Mouse (Mus musculus) ovary, postnatal 14 days (tissue): ENCODE results near the gene Smad3.

Experiments
- DNase-seq: peaks from one replicate; pipeline ENCODE4 v3.0.0; 2022; ENCODE audit warnings: low spot score

The Smad3 gene

GRCm38 (mm10) chr9:63663222-63663621 is 94.6 kb downstream of the Smad3 start:
- no peak for DNase-seq

- DNase-seq, result no peak
These were observed 95.0 kb downstream of the Smad3 start for GRCm38 (mm10) chr9:63662759-63663158.

- DNase-seq, result no peak
These were observed 97.1 kb downstream of the Smad3 start for GRCm38 (mm10) chr9:63660691-63661090.

- DNase-seq, result no peak
These were observed 97.7 kb downstream of the Smad3 start for GRCm38 (mm10) chr9:63660061-63660460.

GRCm38 (mm10) chr9:63658970-63659371 is 98.8 kb downstream of the Smad3 start:
- no peak for DNase-seq

- DNase-seq, result no peak
These were observed 99.4 kb downstream of the Smad3 start for GRCm38 (mm10) chr9:63658436-63658835.

- no peak for DNase-seq
These were observed 100.6 kb downstream of the Smad3 start for GRCm38 (mm10) chr9:63657167-63657566.

GRCm38 (mm10) chr9:63655092-63655491 is 102.7 kb downstream of the Smad3 start:
- no peak for DNase-seq

- no peak for DNase-seq
These were observed 103.2 kb downstream of the Smad3 start for GRCm38 (mm10) chr9:63654575-63654974.

GRCm38 (mm10) chr9:63653666-63654065 is 104.1 kb downstream of the Smad3 start:
- no peak for DNase-seq

GRCm38 (mm10) chr9:63651594-63651993 is 106.2 kb downstream of the Smad3 start:
- DNase-seq, result peak; percentile 61

GRCm38 (mm10) chr9:63650905-63651304 is 106.9 kb downstream of the Smad3 start:
- no peak for DNase-seq

- no peak for DNase-seq
These were observed 107.8 kb downstream of the Smad3 start for GRCm38 (mm10) chr9:63649841-63650545.

- no peak for DNase-seq
These were observed 109.3 kb downstream of the Smad3 start for GRCm38 (mm10) chr9:63648520-63648918.

GRCm38 (mm10) chr9:63647581-63648519 is 109.9 kb downstream of the Smad3 start:
- no peak for DNase-seq

GRCm38 (mm10) chr9:63645084-63645483 is 112.7 kb downstream of the Smad3 start:
- no peak for DNase-seq

- no peak for DNase-seq
These were observed 113.8 kb downstream of the Smad3 start for GRCm38 (mm10) chr9:63644011-63644410.

GRCm38 (mm10) chr9:63641983-63642646 is 115.7 kb downstream of the Smad3 start:
- no peak for DNase-seq

- DNase-seq, result no peak
These were observed 121.7 kb downstream of the Smad3 start for GRCm38 (mm10) chr9:63636113-63636512.

GRCm38 (mm10) chr9:63633334-63633733 is 124.5 kb downstream of the Smad3 start:
- DNase-seq, result no peak

- DNase-seq, result no peak
These were observed 124.9 kb downstream of the Smad3 start for GRCm38 (mm10) chr9:63632924-63633323.

GRCm38 (mm10) chr9:63632045-63632444 is 125.7 kb downstream of the Smad3 start:
- no peak for DNase-seq
